Mouse (Mus musculus): ENCODE results near the gene Tubgcp5. TPM values are rescaled to one million over a fixed set of nuclear protein-coding genes. Genes with fewer than 3 reads are reported as not detected.

Tubgcp5 gene
- polyA plus RNA-seq, 1 experiment from 2014 or later = 39.5 TPM

- peaks cover 14% of the 10 kb centered on the region for H3K36me3 ChIP-seq (ENCODE audit: control insufficient read depth, insufficient read depth, low read length)
- no peak for ATAC-seq (ENCODE audit: low FRiP score, low TSS enrichment)
- H3K27me3 ChIP-seq (ENCODE audit: control insufficient read depth, insufficient read depth, low read length) = no peaks in the 10 kb centered on the region
- no peak overlapping the region for H3K27ac ChIP-seq (replicated peaks; ENCODE audit: low read depth, low read length)
- WGBS = 43% methylated on average over 3 of the region's 3 CpGs
- no peak overlapping the region for H3K9ac ChIP-seq (replicated peaks; ENCODE audit: low read length)
- no peak overlapping the region for H3K4me2 ChIP-seq (ENCODE audit: low read length)
- H3K4me1 ChIP-seq (ENCODE audit: control insufficient read depth, insufficient read depth, low read length) = peaks cover 6% of the 10 kb centered on the region; the same call in 1 of the 2 replicates
- no peaks in the 10 kb centered on the region for H3K9me3 ChIP-seq (ENCODE audit: control insufficient read depth, low read length)
- H3K4me3 ChIP-seq (replicated peaks; ENCODE audit: low read depth, low read length) = no peak overlapping the region
- DNase-seq = peak; percentile 4
Observed at GRCm38 (mm10) chr7:55792280-55792679, 1.7 kb upstream of the Tubgcp5 start.

GRCm38 (mm10) chr7:55793236-55793951 is 560 bp upstream of the Tubgcp5 start:
- Histone ChIP-seq H3K36me3 (ENCODE audit: control insufficient read depth, insufficient read depth, low read length) (peaks cover 25% of the 10 kb centered on the region), H3K27ac (replicated peaks; ENCODE audit: low read depth, low read length) (peak overlapping the region; percentile 84), H3K4me1 (ENCODE audit: control insufficient read depth, insufficient read depth, low read length) (peaks cover 6% of the 10 kb centered on the region; the same call in 1 of the 2 replicates), H3K27me3 (ENCODE audit: control insufficient read depth, insufficient read depth, low read length) (no peaks in the 10 kb centered on the region), H3K9me3 (ENCODE audit: control insufficient read depth, low read length) (no peaks in the 10 kb centered on the region), H3K4me3 (replicated peaks; ENCODE audit: low read depth, low read length) (peak overlapping the region; percentile 73), H3K4me2 (ENCODE audit: low read length) (peak overlapping the region; percentile 85), H3K9ac (replicated peaks; ENCODE audit: low read length) (peak overlapping the region; percentile 88)
- 37% methylated on average over 13 of the region's 13 CpGs for WGBS
- ATAC-seq (ENCODE audit: low FRiP score, low TSS enrichment) = peak; percentile 39
- DNase-seq = no peak

- ATAC-seq (ENCODE audit: low FRiP score, low TSS enrichment) (no peak), DNase-seq (no peak)
- Histone ChIP-seq H3K27me3 (ENCODE audit: control insufficient read depth, insufficient read depth, low read length) (no peaks in the 10 kb centered on the region), H3K27ac (replicated peaks; ENCODE audit: low read depth, low read length) (no peak overlapping the region), H3K4me1 (ENCODE audit: control insufficient read depth, insufficient read depth, low read length) (peaks cover 2% of the 10 kb centered on the region; the same call in 1 of the 2 replicates), H3K9me3 (ENCODE audit: control insufficient read depth, low read length) (no peaks in the 10 kb centered on the region), H3K9ac (replicated peaks; ENCODE audit: low read length) (no peak overlapping the region), H3K4me2 (ENCODE audit: low read length) (no peak overlapping the region), H3K4me3 (replicated peaks; ENCODE audit: low read depth, low read length) (no peak overlapping the region), H3K36me3 (ENCODE audit: control insufficient read depth, insufficient read depth, low read length) (peaks cover 83% of the 10 kb centered on the region)
- WGBS = 95% methylated on average over 3 of the region's 3 CpGs
Observed at GRCm38 (mm10) chr7:55799981-55800380, 6.0 kb downstream of the Tubgcp5 start.

- H3K4me2 ChIP-seq (ENCODE audit: low read length) = no peak overlapping the region
- no peak for ATAC-seq (ENCODE audit: low FRiP score, low TSS enrichment)
- DNase-seq = no peak
- no peaks in the 10 kb centered on the region for H3K9me3 ChIP-seq (ENCODE audit: control insufficient read depth, low read length)
- no peaks in the 10 kb centered on the region for H3K27me3 ChIP-seq (ENCODE audit: control insufficient read depth, insufficient read depth, low read length)
- H3K27ac ChIP-seq (replicated peaks; ENCODE audit: low read depth, low read length) = no peak overlapping the region
- no peak overlapping the region for H3K4me3 ChIP-seq (replicated peaks; ENCODE audit: low read depth, low read length)
- 95% methylated on average over 2 of the region's 2 CpGs for WGBS
- H3K36me3 ChIP-seq (ENCODE audit: control insufficient read depth, insufficient read depth, low read length) = peaks cover 79% of the 10 kb centered on the region
- H3K4me1 ChIP-seq (ENCODE audit: control insufficient read depth, insufficient read depth, low read length) = no peaks in the 10 kb centered on the region
- no peak overlapping the region for H3K9ac ChIP-seq (replicated peaks; ENCODE audit: low read length)
Observed at GRCm38 (mm10) chr7:55809967-55810366, 16.0 kb downstream of the Tubgcp5 start.

GRCm38 (mm10) chr7:55824468-55824867 is 30.5 kb downstream of the Tubgcp5 start:
- no peak overlapping the region for H3K27ac ChIP-seq (replicated peaks; ENCODE audit: low read depth, low read length)
- H3K27me3 ChIP-seq (ENCODE audit: control insufficient read depth, insufficient read depth, low read length) = no peaks in the 10 kb centered on the region
- H3K36me3 ChIP-seq (ENCODE audit: control insufficient read depth, insufficient read depth, low read length) = peaks cover 79% of the 10 kb centered on the region
- no peak overlapping the region for H3K4me2 ChIP-seq (ENCODE audit: low read length)
- DNase-seq = no peak
- no peak overlapping the region for H3K9ac ChIP-seq (replicated peaks; ENCODE audit: low read length)
- H3K4me1 ChIP-seq (ENCODE audit: control insufficient read depth, insufficient read depth, low read length) = no peaks in the 10 kb centered on the region
- ATAC-seq (ENCODE audit: low FRiP score, low TSS enrichment) = no peak
- no peak overlapping the region for H3K4me3 ChIP-seq (replicated peaks; ENCODE audit: low read depth, low read length)
- H3K9me3 ChIP-seq (ENCODE audit: control insufficient read depth, low read length) = no peaks in the 10 kb centered on the region
- 89% methylated on average over 5 of the region's 5 CpGs for WGBS

- DNase-seq (no peak), ATAC-seq (ENCODE audit: low FRiP score, low TSS enrichment) (no peak)
- H3K27me3 ChIP-seq (ENCODE audit: control insufficient read depth, insufficient read depth, low read length) = no peaks in the 10 kb centered on the region
- H3K4me2 ChIP-seq (ENCODE audit: low read length) = no peak overlapping the region
- no peak overlapping the region for H3K4me3 ChIP-seq (replicated peaks; ENCODE audit: low read depth, low read length)
- H3K27ac ChIP-seq (replicated peaks; ENCODE audit: low read depth, low read length) = no peak overlapping the region
- H3K9ac ChIP-seq (replicated peaks; ENCODE audit: low read length) = no peak overlapping the region
- peaks cover 77% of the 10 kb centered on the region for H3K36me3 ChIP-seq (ENCODE audit: control insufficient read depth, insufficient read depth, low read length)
- H3K9me3 ChIP-seq (ENCODE audit: control insufficient read depth, low read length) = no peaks in the 10 kb centered on the region
- 92% methylated on average over 9 of the region's 9 CpGs for WGBS
- no peaks in the 10 kb centered on the region for H3K4me1 ChIP-seq (ENCODE audit: control insufficient read depth, insufficient read depth, low read length)
Observed at GRCm38 (mm10) chr7:55827551-55827950, 33.6 kb downstream of the Tubgcp5 start.

- H3K9me3 ChIP-seq (ENCODE audit: control insufficient read depth, low read length) = no peaks in the 10 kb centered on the region
Observed at GRCm38 (mm10) chr7:55836877-55837276, 42.9 kb downstream of the Tubgcp5 start.

GRCm38 (mm10) chr7:55841445-55841844 is 47.5 kb downstream of the Tubgcp5 start, which contains the start of gene Cyfip1:
Cyfip1 (plus strand) TSS chr7:55841745.
- Histone ChIP-seq H3K9me3 (ENCODE audit: control insufficient read depth, low read length) (no peaks in the 10 kb centered on the region), H3K4me3 (replicated peaks; ENCODE audit: low read depth, low read length) (peak within 1 kb of the TSS; percentile 96), H3K4me2 (ENCODE audit: low read length) (peak within 1 kb of the TSS; percentile 64), H3K9ac (replicated peaks; ENCODE audit: low read length) (peak within 1 kb of the TSS; percentile 96), H3K27me3 (ENCODE audit: control insufficient read depth, insufficient read depth, low read length) (no peaks in the 10 kb centered on the region), H3K4me1 (ENCODE audit: control insufficient read depth, insufficient read depth, low read length) (peaks cover 17% of the 10 kb centered on the region), H3K27ac (replicated peaks; ENCODE audit: low read depth, low read length) (peak within 1 kb of the TSS; percentile 90), H3K36me3 (ENCODE audit: control insufficient read depth, insufficient read depth, low read length) (no peaks in the 10 kb centered on the region)
- no peak for DNase-seq
- WGBS = 46% methylated on average over 7 of the region's 7 CpGs
- ATAC-seq (ENCODE audit: low FRiP score, low TSS enrichment) = peak; percentile 21

More at GRCm38 (mm10) chr7:55836877-55837276, 42.9 kb downstream of the Tubgcp5 start:
- no peak overlapping the region for H3K4me3 ChIP-seq (replicated peaks; ENCODE audit: low read depth, low read length)
- no peak overlapping the region for H3K4me2 ChIP-seq (ENCODE audit: low read length)
- peaks cover 7% of the 10 kb centered on the region for H3K4me1 ChIP-seq (ENCODE audit: control insufficient read depth, insufficient read depth, low read length)
- H3K27ac ChIP-seq (replicated peaks; ENCODE audit: low read depth, low read length) = no peak overlapping the region
- no peak overlapping the region for H3K9ac ChIP-seq (replicated peaks; ENCODE audit: low read length)
- DNase-seq = no peak
- peaks cover 9% of the 10 kb centered on the region; the same call in 1 of the 2 replicates for H3K36me3 ChIP-seq (ENCODE audit: control insufficient read depth, insufficient read depth, low read length)
- 87% methylated on average over 4 of the region's 4 CpGs for WGBS
- no peaks in the 10 kb centered on the region for H3K27me3 ChIP-seq (ENCODE audit: control insufficient read depth, insufficient read depth, low read length)
- ATAC-seq (ENCODE audit: low FRiP score, low TSS enrichment) = no peak

- H3K27me3 ChIP-seq (ENCODE audit: control insufficient read depth, insufficient read depth, low read length) = no peaks in the 10 kb centered on the region
- ATAC-seq (ENCODE audit: low FRiP score, low TSS enrichment) (peak; percentile 90), DNase-seq (peak; percentile 86)
- peaks cover 17% of the 10 kb centered on the region for H3K4me1 ChIP-seq (ENCODE audit: control insufficient read depth, insufficient read depth, low read length)
- peak overlapping the region; percentile 90 for H3K27ac ChIP-seq (replicated peaks; ENCODE audit: low read depth, low read length)
- H3K9me3 ChIP-seq (ENCODE audit: control insufficient read depth, low read length) = no peaks in the 10 kb centered on the region
- peak overlapping the region; percentile 96 for H3K4me3 ChIP-seq (replicated peaks; ENCODE audit: low read depth, low read length)
- peak overlapping the region; percentile 64 for H3K4me2 ChIP-seq (ENCODE audit: low read length)
- no peaks in the 10 kb centered on the region for H3K36me3 ChIP-seq (ENCODE audit: control insufficient read depth, insufficient read depth, low read length)
- peak overlapping the region; percentile 96 for H3K9ac ChIP-seq (replicated peaks; ENCODE audit: low read length)
- WGBS = under 1% methylated on average over 46 of the region's 47 CpGs
Observed at GRCm38 (mm10) chr7:55841977-55842503, 48.1 kb downstream of the Tubgcp5 start.

All from midbrain, embryonic 14.5 days (tissue).